Mouse (Mus musculus) embryonic stem cell, embryonic (primary cell): ENCODE measurements at regions not wholly inside any gene's neighbourhood (a gene's known extent, or its start where the extent isn't known, plus 50 kb on each side); places are given as distances from the start of the nearest gene placed in this dataset.

Experiments used
- CTCF ChIA-PET, 4 experiments: fragments of 300-600 bp in 2 of 4; fragments of 350-600 bp in 2 of 4; sonication (Branson Sonifier 250); formaldehyde crosslinking; loops; one replicate each; lab custom pipeline; 2022; ENCODE audit warnings: inconsistent platforms in 2 of 4; lab: Charles Lee
- POLR2A ChIA-PET, 4 experiments: fragments of 300-600 bp in 2 of 4; fragments of 350-600 bp in 2 of 4; sonication (Branson Sonifier 250); formaldehyde crosslinking; loops; one replicate each; lab custom pipeline; 2022; ENCODE audit warnings: antibody characterized with exemption in 4 of 4, inconsistent platforms in 1 of 4; lab: Charles Lee

- CTCF ChIA-PET = no interaction called here
- POLR2A ChIA-PET = no interaction called here
Observed at GRCm38 (mm10) chr1:184297001-184297740, 263.1 kb upstream of the 1700056E22Rik start.

- ChIA-PET POLR2A (no interaction called here), CTCF (interaction anchor here in 1 of 4 experiments (0.7 kb wide), 1 partner anchor 337 kb away, joined by 3 read pairs; no protein-coding TSS in a partner anchor)
Observed at GRCm38 (mm10) chr1:184291129-184291528, 257.0 kb upstream of the 1700056E22Rik start.

GRCm38 (mm10) chr1:184289733-184290416 is 255.8 kb upstream of the 1700056E22Rik start:
- POLR2A ChIA-PET = no interaction called here

GRCm38 (mm10) chr1:184281768-184282167 is 247.7 kb upstream of the 1700056E22Rik start:
- POLR2A ChIA-PET = no interaction called here
- CTCF ChIA-PET = no interaction called here

More at GRCm38 (mm10) chr1:184289733-184290416, 255.8 kb upstream of the 1700056E22Rik start:
- CTCF ChIA-PET = no interaction called here

GRCm38 (mm10) chr1:184279263-184279662 is 245.2 kb upstream of the 1700056E22Rik start:
- CTCF ChIA-PET = no interaction called here
- POLR2A ChIA-PET = no interaction called here

- POLR2A ChIA-PET = no interaction called here
Observed at GRCm38 (mm10) chr1:184277001-184277400, 242.9 kb upstream of the 1700056E22Rik start.

GRCm38 (mm10) chr1:184275877-184276276 is 241.8 kb upstream of the 1700056E22Rik start:
- POLR2A ChIA-PET = interaction anchor here in 1 of 4 experiments (0.8 kb wide), 1 partner anchor 9 kb away, joined by 3 read pairs; no protein-coding TSS in a partner anchor
- CTCF ChIA-PET = interaction anchor here in 2 of 4 experiments (0.6 to 1.0 kb wide), 2 partner anchors 117 to 501 kb away, joined by 3 read pairs; no protein-coding TSS in a partner anchor

More at GRCm38 (mm10) chr1:184277001-184277400, 242.9 kb upstream of the 1700056E22Rik start:
- CTCF ChIA-PET = no interaction called here

- POLR2A ChIA-PET = interaction anchor here in 1 of 4 experiments (0.8 kb wide), 1 partner anchor 9 kb away, joined by 3 read pairs; no protein-coding TSS in a partner anchor
- CTCF ChIA-PET = interaction anchor here in 1 of 4 experiments (1.0 kb wide), 1 partner anchor 502 kb away, joined by 3 read pairs; no protein-coding TSS in a partner anchor
Observed at GRCm38 (mm10) chr1:184275396-184275795, 241.3 kb upstream of the 1700056E22Rik start.

- ChIA-PET POLR2A (no interaction called here), CTCF (no interaction called here)
Observed at GRCm38 (mm10) chr1:184274704-184275103, 240.6 kb upstream of the 1700056E22Rik start.

- ChIA-PET CTCF (interaction anchor here in 2 of 4 experiments (0.7 to 1.0 kb wide), 2 partner anchors 56 to 464 kb away, joined by 3 read pairs; no protein-coding TSS in a partner anchor), POLR2A (interaction anchor here in 1 of 4 experiments (0.6 kb wide), 1 partner anchor 603 kb away, joined by 4 read pairs; no protein-coding TSS in a partner anchor)
Observed at GRCm38 (mm10) chr1:184273722-184274121, 239.6 kb upstream of the 1700056E22Rik start.

- POLR2A ChIA-PET = interaction anchor here in 1 of 4 experiments (0.5 kb wide), 1 partner anchor 102 kb away, joined by 4 read pairs; no protein-coding TSS in a partner anchor
Observed at GRCm38 (mm10) chr1:184271254-184271653, 237.2 kb upstream of the 1700056E22Rik start.

GRCm38 (mm10) chr1:184266051-184266450 is 231.9 kb upstream of the 1700056E22Rik start:
- CTCF ChIA-PET = interaction anchor here (0.5 to 2.0 kb wide), 18 partner anchors 8 to 1423 kb away, joined by 3 to 11 read pairs (median 3); no protein-coding TSS in a partner anchor
- POLR2A ChIA-PET = interaction anchor here in 2 of 4 experiments (0.5 to 0.9 kb wide), 2 partner anchors 10 to 752 kb away, joined by 3 read pairs; no protein-coding TSS in a partner anchor

More at GRCm38 (mm10) chr1:184271254-184271653, 237.2 kb upstream of the 1700056E22Rik start:
- CTCF ChIA-PET = interaction anchor here in 2 of 4 experiments (0.6 to 0.7 kb wide), 2 partner anchors 221 to 551 kb away, joined by 3 read pairs; no protein-coding TSS in a partner anchor

GRCm38 (mm10) chr1:184262975-184263374 is 228.9 kb upstream of the 1700056E22Rik start:
- CTCF ChIA-PET = interaction anchor here in 1 of 4 experiments (0.6 to 0.7 kb wide), 2 partner anchors 478 to 562 kb away, joined by 3 to 4 read pairs; no protein-coding TSS in a partner anchor

GRCm38 (mm10) chr1:184261385-184261727 is 227.3 kb upstream of the 1700056E22Rik start:
- POLR2A ChIA-PET = no interaction called here
- CTCF ChIA-PET = no interaction called here

More at GRCm38 (mm10) chr1:184262975-184263374, 228.9 kb upstream of the 1700056E22Rik start:
- POLR2A ChIA-PET = no interaction called here

- ChIA-PET CTCF (no interaction called here), POLR2A (no interaction called here)
Observed at GRCm38 (mm10) chr1:184260722-184261384, 226.8 kb upstream of the 1700056E22Rik start.

- ChIA-PET POLR2A (no interaction called here), CTCF (no interaction called here)
Observed at GRCm38 (mm10) chr1:184259853-184260252, 225.8 kb upstream of the 1700056E22Rik start.

- CTCF ChIA-PET = interaction anchor here in 2 of 4 experiments (1.0 to 1.2 kb wide), 2 partner anchors 9 to 815 kb away, joined by 3 to 5 read pairs; no protein-coding TSS in a partner anchor
Observed at GRCm38 (mm10) chr1:184257356-184257755, 223.3 kb upstream of the 1700056E22Rik start.

GRCm38 (mm10) chr1:184254951-184255350 is 220.8 kb upstream of the 1700056E22Rik start:
- POLR2A ChIA-PET = interaction anchor here in 1 of 4 experiments (0.7 kb wide), 1 partner anchor 140 kb away, joined by 3 read pairs; no protein-coding TSS in a partner anchor
- CTCF ChIA-PET = no interaction called here

More at GRCm38 (mm10) chr1:184257356-184257755, 223.3 kb upstream of the 1700056E22Rik start:
- POLR2A ChIA-PET = interaction anchor here in 1 of 4 experiments (0.6 kb wide), 1 partner anchor 1886 kb away, joined by 3 read pairs; no protein-coding TSS in a partner anchor
